ENCODE assay signal across 8 mouse cellular contexts in the genomic region with DNA sequence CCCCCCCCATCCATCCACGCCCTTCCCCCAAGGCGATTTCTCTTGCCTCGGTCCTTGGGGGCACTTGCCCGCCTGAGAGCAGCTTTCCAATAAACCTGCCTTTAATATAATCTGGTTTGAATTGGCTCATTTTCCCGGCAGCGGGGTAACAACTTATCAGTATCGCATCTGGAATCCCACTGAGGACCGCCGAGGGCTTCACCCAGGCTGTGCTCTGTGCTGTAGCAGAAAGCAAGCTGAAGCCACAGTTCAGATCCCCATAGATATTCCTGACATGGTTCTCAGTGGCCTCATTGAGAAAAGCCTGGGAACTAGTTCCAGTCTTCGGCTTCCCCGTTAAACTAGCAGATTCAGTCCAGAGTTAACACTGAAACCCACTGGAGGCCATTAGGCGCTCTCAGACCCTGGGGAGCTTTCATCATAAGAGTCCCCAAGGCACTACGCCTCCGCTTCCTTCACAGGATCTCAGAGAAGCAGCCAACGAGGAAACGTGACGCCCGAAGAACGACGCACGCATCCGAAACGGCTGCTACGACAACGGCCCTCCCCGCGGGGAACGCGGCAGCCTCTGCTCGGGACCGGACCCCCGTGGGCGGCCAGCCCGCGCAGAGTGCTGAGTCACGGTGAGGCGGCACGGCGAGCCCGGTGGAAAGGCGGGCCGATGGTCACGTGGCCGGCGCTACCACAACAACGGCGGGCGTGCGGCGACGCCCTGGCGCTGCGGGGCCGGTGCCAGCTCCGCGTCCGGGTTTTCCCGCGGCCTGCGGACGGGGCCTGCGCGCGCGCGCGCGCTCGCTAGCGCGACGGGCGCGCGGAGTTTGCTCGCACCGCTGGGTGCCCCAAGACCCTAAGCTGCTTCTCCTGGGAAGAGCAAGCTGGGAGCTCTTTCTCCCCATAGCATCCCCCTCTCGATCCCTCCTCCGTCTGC. TPM values are rescaled to one million over a fixed set of nuclear protein-coding genes. Genes with fewer than 3 reads are reported as not detected.
A peak's percentile ranks its signal among the peaks of the same experiment; 100 is the strongest.
DNase-seq lines count a peak whose midpoint lies in the region; ATAC-seq and TF ChIP-seq lines count a peak whose summit lies in the region.

No protein-coding gene starts in this region.

- peak; percentile 88 for ATAC-seq in kidney, embryonic 15.5 days (replicated peaks; ENCODE audit: low FRiP score)

- no peaks in the 10 kb centered on the region for H3K27me3 ChIP-seq in C2C12 (ENCODE audit: control insufficient read depth, insufficient read depth, insufficient read length)
- no peaks in the 10 kb centered on the region for H3K27me3 ChIP-seq in heart, embryonic 10.5 days (ENCODE audit: insufficient read depth, poor library complexity, severe bottlenecking)
- H3K27me3 ChIP-seq in kidney, embryonic 15.5 days = no peaks in the 10 kb centered on the region

- no peak for TF ChIP-seq CTCF in C2C12 (IDR thresholded peaks at IDR 0.05; ENCODE audit: control insufficient read depth, insufficient read depth, insufficient read length)
- TF ChIP-seq CTCF in embryonic fibroblast, embryonic 13.5 days (IDR thresholded peaks at IDR 0.05; ENCODE audit: borderline replicate concordance, insufficient read depth, low read length) = no peak

- no peaks in the 10 kb centered on the region for H3K9me3 ChIP-seq in heart, embryonic 10.5 days
- H3K9me3 ChIP-seq in kidney, embryonic 15.5 days (replicated peaks) = no peaks in the 10 kb centered on the region

- no peaks in the 10 kb centered on the region for H3K36me3 ChIP-seq in C2C12 (ENCODE audit: control insufficient read depth, insufficient read depth)
- H3K36me3 ChIP-seq in heart, embryonic 10.5 days = no peaks in the 10 kb centered on the region
- no peaks in the 10 kb centered on the region for H3K36me3 ChIP-seq in kidney, embryonic 15.5 days

- peaks cover 8% of the 10 kb centered on the region for H3K79me2 ChIP-seq in C2C12 (ENCODE audit: control insufficient read depth, insufficient read depth)

- H3K4me2 ChIP-seq in kidney, embryonic 15.5 days = peak overlapping the region; percentile 85

- TF ChIP-seq POLR2A in embryonic fibroblast, embryonic 13.5 days (IDR thresholded peaks at IDR 0.05; ENCODE audit: low read depth, low read length) = peak; percentile 83

- no peaks in the 10 kb centered on the region; the same call in 1 of the 2 replicates for H3K4me1 ChIP-seq in embryonic fibroblast, embryonic 13.5 days (ENCODE audit: control insufficient read depth, insufficient read depth, low read length)
- peaks cover 6% of the 10 kb centered on the region; the same call in 1 of the 2 replicates for H3K4me1 ChIP-seq in heart, embryonic 10.5 days
- peaks cover 16% of the 10 kb centered on the region for H3K4me1 ChIP-seq in kidney, embryonic 15.5 days

- peak overlapping the region; percentile 63 for H3K9ac ChIP-seq in kidney, embryonic 15.5 days

- H3K27ac ChIP-seq in embryonic fibroblast, embryonic 13.5 days (ENCODE audit: insufficient read depth, low read length) = peak overlapping the region; percentile 92
- peak overlapping the region; percentile 94 for H3K27ac ChIP-seq in heart, embryonic 10.5 days
- H3K27ac ChIP-seq in kidney, embryonic 15.5 days = peak overlapping the region; percentile 98

- under 1% methylated on average over 79 of the region's 79 CpGs for WGBS in heart, embryonic 10.5 days
- WGBS in kidney, embryonic 15.5 days = under 1% methylated on average over 79 of the region's 79 CpGs

- peak overlapping the region; percentile 28 for H3K4me3 ChIP-seq in C2C12 (ENCODE audit: insufficient read depth, poor library complexity, severe bottlenecking)
- H3K4me3 ChIP-seq in embryonic fibroblast, embryonic 13.5 days (ENCODE audit: insufficient read depth, low read length) = peak overlapping the region; percentile 52
- H3K4me3 ChIP-seq in heart, embryonic 10.5 days = peak overlapping the region; percentile 69
- H3K4me3 ChIP-seq in kidney, embryonic 15.5 days (replicated peaks) = peak overlapping the region; percentile 70

- H3K79me3 ChIP-seq in C2C12 (ENCODE audit: low read depth) = peaks cover 6% of the 10 kb centered on the region

- peak overlapping the region; percentile 59 for H3ac ChIP-seq in C2C12 (ENCODE audit: control insufficient read depth, insufficient read length, low read depth)

- peak; percentile 97 for DNase-seq in brain, adult 2 months (ENCODE audit: low read depth, low spot score)
- peak; percentile 95 for DNase-seq in heart, embryonic 10.5 days (ENCODE audit: low spot score)
- peak; percentile 96 for DNase-seq in liver
- peak; percentile 63 to 83 for DNase-seq in monocyte, adult 2 months (ENCODE audit: low read depth in 1 of 2, low spot score in 2 of 2)
- peak; percentile 85 to 90 for DNase-seq in spleen, postnatal 14 days (ENCODE audit: low spot score in 2 of 2)

TF ChIP-seq in C2C12, 6 proteins besides CTCF, POLR2A, EP300 and RAD21:
- TF ChIP-seq MAX (IDR thresholded peaks at IDR 0.05) (peak; percentile 90), USF1 (IDR thresholded peaks at IDR 0.05; ENCODE audit: low read depth) (peak; percentile 82), CEBPB (IDR thresholded peaks at IDR 0.05; ENCODE audit: low read depth) (no peak)
TF ChIP-seq in C2C12: peak in this region for 2.

RNA-seq across cellular contexts. Expression of a gene that starts 3.9 kb away (rescaled TPM):
- polyA plus RNA-seq in C2C12 (2012; fragmentation: generic; extraction: Trizol) = 21.5 TPM
- 20.0 and 22.2 TPM in 2 replicates for polyA plus RNA-seq in embryonic fibroblast, embryonic 13.5 days (2011; ENCODE audit: insufficient read length, low read depth, missing spikeins)
- 12.2 and 15.4 TPM in 2 replicates for polyA plus RNA-seq in heart, embryonic 10.5 days (2016; fragmentation: Nextera tagmentation; extraction: Ambion mirVana)
- polyA plus RNA-seq in kidney, embryonic 15.5 days (2015; fragmentation: Nextera tagmentation; extraction: Ambion mirVana) = 24.0 and 24.2 TPM in 2 replicates

Comparison
In these comparisons a context has a peak if more than half of its experiments do, and no peak if none do; other contexts are left out.
1. Peak in every context shown above with its lines: DNase-seq, ATAC-seq, H3K4me3 ChIP-seq and H3K27ac ChIP-seq.